Mouse (Mus musculus): ENCODE measurements at regions not wholly inside any gene's neighbourhood (a gene's known extent, or its start where the extent isn't known, plus 50 kb on each side); places are given as distances from the start of the nearest gene placed in this dataset.

DNA sequence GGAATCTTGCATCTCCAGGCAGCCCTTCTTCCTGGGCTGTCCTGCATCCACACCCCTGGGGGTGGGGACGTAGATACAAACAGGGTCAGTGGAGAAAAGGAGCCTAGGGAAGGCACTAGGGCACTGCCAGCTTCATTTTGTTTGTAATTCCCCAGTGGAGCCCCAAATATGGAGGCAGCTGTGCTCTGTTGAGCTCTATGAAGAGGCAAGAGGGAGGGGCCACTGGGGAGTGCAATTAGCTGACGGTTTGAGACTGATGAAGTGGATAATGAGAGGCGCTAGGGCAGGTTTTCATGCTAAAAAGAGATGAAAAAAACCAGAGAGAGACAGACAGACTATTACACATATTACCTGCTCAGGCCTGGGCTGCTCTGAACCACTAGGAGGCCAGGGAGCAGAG lies 135.8 kb upstream of the Grik3 start:
- no peak for DNase-seq (ENCODE audit: inconsistent ontology term)

DNA sequence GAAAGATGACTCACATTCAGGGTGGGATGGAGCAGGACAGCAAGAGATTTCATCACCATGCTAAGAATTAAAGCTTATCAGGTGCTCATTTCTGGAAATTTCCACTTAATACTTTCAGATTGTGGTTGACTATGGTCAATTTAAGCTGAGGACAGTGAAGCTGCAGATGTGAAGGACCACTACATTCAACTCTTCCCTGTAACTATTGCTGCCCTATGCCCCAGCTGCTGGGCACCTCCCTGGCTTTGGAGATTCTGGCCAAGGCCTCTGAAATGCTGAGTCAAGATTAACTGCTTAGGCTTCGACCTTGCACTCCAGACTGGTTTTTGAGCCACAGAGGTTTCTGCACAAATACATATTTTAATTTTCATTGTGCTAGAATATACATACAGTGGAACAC lies 140.4 kb upstream of the Grik3 start:
- DNase-seq (ENCODE audit: inconsistent ontology term): no peak

- DNase-seq (ENCODE audit: inconsistent ontology term): no peak
Observed at GRCm38 (mm10) chr4:125339056-125339455, 151.4 kb upstream of the Grik3 start.

DNA sequence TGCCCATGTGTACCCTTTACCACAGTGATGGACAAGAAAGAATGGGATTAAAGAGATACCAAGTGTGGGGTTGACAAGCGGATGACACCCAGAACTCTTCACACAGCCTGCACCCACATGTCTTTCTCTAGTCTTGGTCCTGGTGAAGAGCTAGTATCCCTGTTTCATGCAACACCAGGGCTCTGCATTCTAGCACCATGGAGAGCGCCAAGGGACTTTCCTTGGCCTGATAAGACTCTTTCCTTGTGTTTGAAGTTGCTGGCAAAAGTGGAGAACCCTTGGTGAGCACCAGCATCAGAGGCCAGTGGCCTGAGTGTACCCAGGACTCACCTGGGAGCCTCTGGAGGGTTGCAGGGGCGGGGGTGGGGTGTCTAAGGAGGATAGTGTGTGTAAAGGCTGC lies 161.7 kb upstream of the Grik3 start:
- DNase-seq (ENCODE audit: inconsistent ontology term): peak; percentile 15

- DNase-seq (ENCODE audit: inconsistent ontology term): no peak
Observed at GRCm38 (mm10) chr4:125324495-125324894, 166.0 kb upstream of the Grik3 start.

DNA sequence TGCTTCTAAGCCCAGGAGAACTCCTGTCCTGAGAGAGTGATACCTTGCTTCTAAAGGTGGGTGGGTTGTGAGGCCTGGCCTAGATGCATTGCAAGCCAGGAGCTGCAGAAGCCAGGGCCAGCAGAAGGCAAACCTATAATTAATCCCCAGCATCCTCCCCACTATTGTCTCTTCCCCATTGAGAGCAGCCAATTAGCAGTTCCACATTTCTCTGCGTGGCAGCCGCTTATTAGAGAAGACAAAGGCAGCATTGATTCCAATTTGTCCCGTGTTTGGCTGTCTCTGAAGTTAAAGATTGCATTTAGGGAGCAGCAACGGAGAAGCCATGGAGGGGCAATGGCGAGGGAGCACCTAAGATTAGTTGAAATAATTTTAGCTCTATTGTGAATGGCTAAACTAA lies 171.2 kb upstream of the Grik3 start:
- DNase-seq (ENCODE audit: inconsistent ontology term): peak; percentile 25

DNA sequence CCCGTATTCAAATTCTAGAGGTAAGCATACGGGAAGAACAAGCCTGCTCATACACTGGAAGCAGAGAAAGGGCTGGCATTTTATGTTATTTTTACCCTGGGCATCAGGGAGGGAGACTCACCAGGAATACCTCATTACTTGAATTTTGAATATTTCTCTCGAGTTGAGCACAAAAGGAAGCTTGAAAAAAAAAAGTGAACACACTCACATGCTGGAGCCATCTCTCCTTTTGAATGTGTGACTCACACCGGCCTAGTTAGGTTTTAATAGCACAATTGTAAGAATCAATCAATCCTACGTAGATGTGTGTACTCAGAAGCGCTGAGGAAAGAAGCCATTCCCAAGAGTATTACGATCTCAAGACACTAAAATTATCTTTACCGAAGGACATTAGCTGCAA lies 172.2 kb upstream of the Grik3 start:
- no peak for DNase-seq (ENCODE audit: inconsistent ontology term)

DNA sequence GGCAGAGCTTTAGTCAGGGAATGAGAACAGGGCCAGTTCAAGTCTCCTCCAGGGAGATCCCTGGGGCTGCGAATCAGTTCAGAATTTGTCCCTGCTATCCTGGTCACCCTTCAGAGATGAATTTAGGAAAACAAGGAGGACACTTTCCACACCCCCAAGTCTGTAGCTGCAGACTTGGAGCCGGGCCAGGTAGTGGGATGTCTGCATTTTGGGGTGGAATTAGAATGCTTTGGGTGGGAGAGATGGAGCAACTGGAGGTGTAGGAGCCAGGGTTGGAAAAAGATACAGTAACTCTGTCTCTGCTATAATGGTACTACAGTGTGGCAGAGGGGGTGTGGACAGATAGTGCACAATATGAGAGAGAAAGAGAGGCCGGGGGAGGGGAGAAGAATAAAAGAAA lies 173.6 kb upstream of the Grik3 start:
- no peak for DNase-seq (ENCODE audit: inconsistent ontology term)

- no peak for DNase-seq (ENCODE audit: inconsistent ontology term)
Observed at GRCm38 (mm10) chr4:125315818-125316217, 174.7 kb upstream of the Grik3 start.

GRCm38 (mm10) chr4:125313892-125314291 lies 176.6 kb upstream of the Grik3 start:
- DNase-seq (ENCODE audit: inconsistent ontology term): no peak

DNA sequence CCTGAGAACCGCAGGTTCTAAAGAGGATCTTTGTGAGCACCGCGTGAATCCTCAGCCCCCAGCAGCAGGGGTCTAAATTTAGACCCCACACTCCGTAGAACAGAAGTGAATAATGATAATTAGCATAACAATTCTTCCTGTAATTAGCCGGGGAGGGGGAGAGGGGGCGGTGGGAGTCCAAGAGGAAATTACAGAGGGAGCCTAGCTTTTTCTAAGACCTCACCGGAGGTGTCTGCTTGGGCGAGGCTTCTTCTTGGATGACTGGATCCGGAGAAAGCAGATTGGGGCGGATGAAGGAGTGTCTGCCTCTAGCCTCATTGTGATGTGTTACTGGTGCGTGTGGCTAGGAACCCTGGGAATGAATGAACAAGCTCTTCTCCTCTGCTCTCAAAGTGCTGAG lies 177.2 kb upstream of the Grik3 start:
- DNase-seq (ENCODE audit: inconsistent ontology term): no peak

DNA sequence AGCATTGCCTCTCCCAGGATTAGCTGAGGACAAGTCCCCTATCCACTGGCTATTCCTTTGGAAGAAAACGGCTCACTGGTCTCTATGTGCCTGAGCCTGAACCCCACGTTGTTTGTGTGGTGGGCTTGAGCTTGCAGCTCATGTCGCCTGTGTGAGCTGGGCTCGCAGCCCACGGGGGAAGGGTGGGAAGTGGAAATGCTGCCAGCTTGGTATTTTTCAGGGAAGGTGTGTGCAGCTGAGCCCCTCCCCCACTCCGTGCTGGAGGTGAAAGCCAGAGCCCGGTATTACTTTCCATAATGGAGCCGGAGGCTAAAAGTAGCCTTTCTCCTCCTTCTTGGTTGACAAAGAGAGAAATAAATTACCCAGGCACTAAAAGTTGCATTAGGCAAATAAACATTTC lies 180.5 kb upstream of the Zc3h12a start:
- no peak for DNase-seq (ENCODE audit: inconsistent ontology term)

DNA sequence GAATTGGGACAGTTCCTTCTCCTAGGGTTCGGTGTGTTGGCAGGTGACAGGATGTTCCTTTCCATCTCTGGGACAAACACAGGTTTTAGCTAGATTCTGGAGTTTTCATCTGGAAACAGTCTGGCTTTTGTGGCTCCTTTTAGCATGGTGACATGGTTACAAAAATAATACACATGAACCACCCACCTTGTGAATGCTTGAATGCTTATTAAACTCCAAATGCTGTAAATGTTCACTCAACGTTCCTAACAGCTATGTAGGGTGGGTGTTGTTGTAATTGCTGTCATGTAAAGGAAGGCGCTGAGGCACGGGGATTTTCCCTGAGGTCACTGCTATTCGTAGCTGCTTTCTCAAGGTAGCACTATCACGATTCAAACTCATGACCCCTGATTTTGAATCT lies 178.1 kb upstream of the Zc3h12a start:
- DNase-seq (ENCODE audit: inconsistent ontology term): no peak

DNA sequence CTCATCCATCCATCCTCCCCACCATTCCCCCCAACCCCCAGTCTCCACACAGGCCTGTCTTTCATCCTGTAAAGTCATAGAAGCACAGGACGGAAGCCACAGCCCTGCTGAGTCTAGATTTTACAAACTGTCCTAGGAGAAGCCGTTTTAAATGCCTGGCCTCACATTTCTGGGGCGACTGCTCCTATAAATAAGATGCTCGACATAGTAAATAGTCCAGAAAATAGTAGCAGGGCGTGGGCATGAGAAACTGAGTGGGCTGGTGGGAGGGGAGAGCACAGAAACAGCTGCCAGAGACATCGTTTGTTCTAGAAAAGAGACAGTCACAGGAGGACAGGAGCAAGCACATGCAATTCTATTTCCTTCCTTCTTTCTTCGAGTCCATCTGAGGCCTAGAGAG lies 175.0 kb upstream of the Zc3h12a start:
- no peak for DNase-seq (ENCODE audit: inconsistent ontology term)

GRCm38 (mm10) chr4:125300503-125301457 lies 173.1 kb upstream of the Zc3h12a start:
- DNase-seq (ENCODE audit: inconsistent ontology term): peak; percentile 79

GRCm38 (mm10) chr4:125290761-125291160 lies 163.1 kb upstream of the Zc3h12a start:
- no peak for DNase-seq (ENCODE audit: inconsistent ontology term)

- no peak for DNase-seq (ENCODE audit: inconsistent ontology term)
Observed at GRCm38 (mm10) chr4:125289709-125290108, 162.1 kb upstream of the Zc3h12a start.

GRCm38 (mm10) chr4:125289031-125289449 lies 161.4 kb upstream of the Zc3h12a start:
- DNase-seq (ENCODE audit: inconsistent ontology term): peak; percentile 67

DNA sequence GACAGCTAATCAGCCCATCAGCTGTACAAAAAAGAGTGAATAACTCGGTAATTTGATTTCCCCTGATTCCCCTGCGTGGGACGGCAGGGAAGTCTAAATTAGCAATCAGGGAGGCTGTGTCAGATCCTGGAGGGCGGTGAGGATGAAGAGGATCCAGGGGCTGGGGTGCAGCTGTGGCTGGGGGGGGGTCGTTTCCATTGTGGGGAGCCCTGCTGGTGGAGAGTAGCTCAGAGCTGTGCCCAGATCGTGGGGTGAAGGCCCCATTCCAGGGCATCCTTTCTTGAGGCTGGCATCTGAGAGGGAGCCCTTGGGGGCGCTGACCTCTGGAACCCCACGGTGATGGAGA lies 155.3 kb upstream of the Zc3h12a start:
- no peak for DNase-seq (ENCODE audit: inconsistent ontology term)

DNA sequence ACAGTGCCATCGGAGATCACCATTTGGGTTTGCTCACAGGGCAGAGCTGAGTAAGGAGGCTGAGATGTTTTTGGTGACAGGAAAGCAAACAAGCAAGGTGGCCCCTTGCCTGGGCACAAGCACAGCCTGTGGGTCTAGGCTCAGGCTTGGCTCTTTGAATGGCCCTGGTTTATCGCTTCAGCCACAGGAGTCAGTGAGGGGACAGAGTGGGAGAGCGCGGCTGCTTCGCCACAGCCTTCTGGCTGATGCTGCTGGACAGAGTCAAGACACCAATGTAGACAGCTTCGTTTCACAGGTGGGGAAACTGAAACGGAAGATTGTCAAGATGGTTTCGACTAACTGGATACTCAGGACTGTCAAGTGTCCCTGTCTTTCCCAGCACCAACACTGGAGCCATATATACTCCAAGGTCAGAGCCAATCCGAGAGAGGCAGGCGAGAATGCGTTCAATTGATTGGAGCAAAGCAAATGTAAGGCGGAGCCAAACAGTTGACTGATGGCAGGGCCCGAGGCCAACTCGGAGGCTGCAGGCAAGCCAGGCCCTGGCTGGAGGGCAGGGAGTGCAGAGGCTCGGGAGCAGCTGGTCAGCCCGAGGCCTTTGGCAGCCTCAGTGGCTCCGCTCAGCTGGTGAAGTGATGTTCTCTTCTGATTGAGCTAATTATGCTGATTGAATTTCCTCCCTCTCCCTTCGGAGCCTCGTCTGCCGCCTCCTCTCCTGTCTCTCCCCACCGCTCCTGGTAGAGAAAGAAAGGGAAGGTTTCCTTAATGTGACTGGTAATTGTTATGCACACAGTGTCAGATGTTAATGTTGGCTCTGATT lies 154.7 kb upstream of the Zc3h12a start:
- peak; percentile 66 for DNase-seq (ENCODE audit: inconsistent ontology term)

DNA sequence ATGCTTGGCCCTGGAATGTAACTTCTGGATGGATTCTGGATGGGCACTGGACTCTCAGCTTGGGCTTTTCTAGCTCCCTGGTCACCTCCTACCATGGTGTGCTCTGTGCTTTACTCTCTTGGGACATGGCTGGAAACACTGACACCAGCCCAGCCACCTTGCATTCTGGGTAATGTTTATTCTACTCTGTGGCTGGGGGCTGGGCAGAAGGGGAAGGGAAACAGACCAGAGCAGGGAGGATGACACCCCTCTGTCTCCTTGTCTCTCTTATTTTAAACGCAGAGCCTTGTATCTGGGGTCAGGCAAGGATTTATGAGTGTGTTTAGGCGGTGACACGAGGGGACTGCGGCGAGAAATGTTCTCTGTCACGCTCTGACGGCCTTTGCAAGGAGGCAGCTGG lies 151.5 kb upstream of the Zc3h12a start:
- no peak for DNase-seq (ENCODE audit: inconsistent ontology term)

DNA sequence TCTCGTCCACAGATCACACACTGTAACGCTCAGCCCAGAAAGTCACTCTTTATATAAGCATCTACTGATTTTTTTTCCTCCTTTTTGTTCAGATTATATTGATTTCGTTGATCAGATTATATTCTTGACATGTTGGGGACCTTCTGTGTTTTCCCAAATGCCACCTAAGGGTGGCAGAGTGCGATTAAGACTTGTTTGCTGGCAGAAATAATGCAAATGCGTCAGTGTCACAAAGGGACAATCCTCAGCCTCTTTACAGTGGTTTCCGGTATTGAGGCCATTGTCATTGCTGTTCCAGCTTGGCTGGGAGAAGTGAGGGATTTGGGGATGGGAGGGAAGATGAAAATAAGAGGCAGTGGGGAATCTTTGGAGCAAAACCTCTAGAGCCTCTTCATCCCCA lies 149.2 kb upstream of the Zc3h12a start:
- DNase-seq (ENCODE audit: inconsistent ontology term): no peak

GRCm38 (mm10) chr4:125275259-125275658 lies 147.6 kb upstream of the Zc3h12a start:
- no peak for DNase-seq (ENCODE audit: inconsistent ontology term)

All from Muller cell, postnatal 12 days (primary cell).